Mouse (Mus musculus) liver, embryonic 11.5 days (tissue): ENCODE data around the gene Megf6. TPM values are rescaled to one million over a fixed set of nuclear protein-coding genes. Genes with fewer than 3 reads are reported as not detected.
A peak's percentile ranks its signal among the peaks of the same experiment; 100 is the strongest.

Experiments used
- ATAC-seq: fragments of 200-750 bp; cut with Nextera tagmentation; replicated peaks from 2 replicates; pipeline ENCODE4 v1.8.0; 2017; ENCODE audit warnings: moderate number of reproducible peaks, mild to moderate bottlenecking, moderate TSS enrichment, moderate library complexity; ENCODE audit not compliant: low FRiP score
- DNase-seq: peaks from one replicate; pipeline ENCODE4 v3.0.0-alpha.2; 2017; ENCODE audit warnings: low spot score
- H3K27ac ChIP-seq: fragments of 300-500 bp; sonication (generic); 2 replicates; pipeline ENCODE4 v1.5.1; 2014; ENCODE audit warnings: mild to moderate bottlenecking, low read depth, low read length, control low read depth
- H3K27me3 ChIP-seq: fragments of 300-500 bp; sonication (generic); replicated peaks from 2 replicates; pipeline ENCODE4 v1.6.1; 2014; ENCODE audit warnings: low read length, mixed read lengths; ENCODE audit not compliant: control insufficient read depth, insufficient read depth
- H3K36me3 ChIP-seq: fragments of 300-500 bp; sonication (generic); 2 replicates; pipeline ENCODE4 v1.6.1; 2014; ENCODE audit warnings: mild to moderate bottlenecking, low read length, moderate library complexity, mixed read lengths; ENCODE audit not compliant: control insufficient read depth, insufficient read depth
- H3K4me1 ChIP-seq: fragments of 300-500 bp; sonication (generic); replicated peaks from 2 replicates; pipeline ENCODE4 v1.6.1; 2014; ENCODE audit warnings: low read length, mixed read lengths; ENCODE audit not compliant: control insufficient read depth, insufficient read depth
- H3K4me2 ChIP-seq: fragments of 300-500 bp; sonication (generic); 2 replicates; pipeline ENCODE4 v1.6.1; 2014; ENCODE audit warnings: mild to moderate bottlenecking, control low read depth, moderate library complexity
- H3K4me3 ChIP-seq: fragments of 300-500 bp; sonication (generic); 2 replicates; pipeline ENCODE4 v1.5.1; 2014; ENCODE audit warnings: low read depth, low read length, control low read depth
- H3K9ac ChIP-seq: fragments of 300-500 bp; sonication (generic); 2 replicates; pipeline ENCODE4 v1.6.1; 2014; ENCODE audit warnings: low read depth, low read length, control low read depth
- H3K9me3 ChIP-seq: fragments of 300-500 bp; sonication (generic); 2 replicates; pipeline ENCODE4 v1.6.1; 2016; ENCODE audit warnings: low read length, inconsistent platforms, mixed read lengths; ENCODE audit not compliant: control insufficient read depth
- WGBS: fragments of 180-500 bp; shearing (Covaris S2); extraction: QIAGEN DNeasy Blood & Tissue Kit; methylation state at CpG from one replicate; pipeline ENCODE4 v1.1.7; 2014; 5-methylcytosine and 5-hydroxymethylcytosine counted together
- polyA plus RNA-seq: library from polyadenylated mRNA; unstranded; fragments of >200 nt; fragmentation: Nextera tagmentation; extraction: Ambion mirVana; gene quantifications from 2 replicates; pipeline ENCODE4 v1.2.1, GENCODE M21; 2014

Megf6 gene
- polyA plus RNA-seq, 1 experiment from 2014 or later: 5.8 TPM

- no peak for ATAC-seq
- H3K4me1 ChIP-seq: no peaks in the 10 kb centered on the region
- H3K36me3 ChIP-seq: no peaks in the 10 kb centered on the region
- H3K4me3 ChIP-seq: no peak overlapping the region
- H3K9me3 ChIP-seq: no peaks in the 10 kb centered on the region
- no peak overlapping the region for H3K9ac ChIP-seq
- H3K27ac ChIP-seq: no peak overlapping the region
- DNase-seq: no peak
- H3K27me3 ChIP-seq: no peaks in the 10 kb centered on the region
- WGBS: 52% methylated on average over 10 of the region's 10 CpGs
- H3K4me2 ChIP-seq: no peak overlapping the region
These were observed 99.0 kb downstream of the Megf6 start for GRCm38 (mm10) chr4:154269520-154269919.

GRCm38 (mm10) chr4:154273000-154273399, 102.5 kb downstream of the Megf6 start:
- Histone ChIP-seq H3K36me3 (no peaks in the 10 kb centered on the region), H3K27me3 (no peaks in the 10 kb centered on the region), H3K9me3 (no peaks in the 10 kb centered on the region), H3K9ac (no peak overlapping the region), H3K4me2 (no peak overlapping the region), H3K4me1 (no peaks in the 10 kb centered on the region), H3K4me3 (no peak overlapping the region), H3K27ac (no peak overlapping the region)
- DNase-seq (no peak), ATAC-seq (0 out of 2 replicates have a peak, but pooled peaks have one; percentile 32)
- WGBS: 51% methylated on average over 3 of the region's 3 CpGs

- DNase-seq: no peak
- Histone ChIP-seq H3K4me2 (no peak overlapping the region), H3K4me1 (no peaks in the 10 kb centered on the region), H3K27me3 (no peaks in the 10 kb centered on the region), H3K27ac (no peak overlapping the region), H3K9ac (no peak overlapping the region), H3K4me3 (no peak overlapping the region), H3K9me3 (no peaks in the 10 kb centered on the region), H3K36me3 (no peaks in the 10 kb centered on the region; the same call in 1 of the 2 replicates)
- WGBS: 70% methylated on average over 9 of the region's 9 CpGs
- ATAC-seq: no peak
These were observed 109.0 kb downstream of the Megf6 start for GRCm38 (mm10) chr4:154279481-154279880.

- ATAC-seq (no peak), DNase-seq (no peak)
- 65% methylated on average over 7 of the region's 7 CpGs for WGBS
- no peaks in the 10 kb centered on the region; the same call in 1 of the 2 replicates for H3K36me3 ChIP-seq
- H3K9me3 ChIP-seq: no peaks in the 10 kb centered on the region
- H3K4me1 ChIP-seq: no peaks in the 10 kb centered on the region
- H3K27ac ChIP-seq: no peak overlapping the region
- no peak overlapping the region for H3K4me2 ChIP-seq
- H3K27me3 ChIP-seq: no peaks in the 10 kb centered on the region
- no peak overlapping the region for H3K9ac ChIP-seq
- H3K4me3 ChIP-seq: no peak overlapping the region
These were observed 113.1 kb downstream of the Megf6 start for GRCm38 (mm10) chr4:154283671-154284070.

GRCm38 (mm10) chr4:154293735-154294201, 123.2 kb downstream of the Megf6 start:
- Histone ChIP-seq H3K4me2 (no peak overlapping the region), H3K9ac (no peak overlapping the region), H3K27me3 (peaks cover 5% of the 10 kb centered on the region), H3K4me1 (peaks cover 15% of the 10 kb centered on the region), H3K9me3 (no peaks in the 10 kb centered on the region), H3K36me3 (no peaks in the 10 kb centered on the region), H3K4me3 (no peak overlapping the region), H3K27ac (peak overlapping the region; percentile 47)
- DNase-seq: no peak
- 55% methylated on average over 4 of the region's 4 CpGs for WGBS
- peak; percentile 13; the same call in 1 of the 2 replicates for ATAC-seq

GRCm38 (mm10) chr4:154294262-154294731, 123.8 kb downstream of the Megf6 start:
- ATAC-seq (peak; percentile 63), DNase-seq (no peak)
- Histone ChIP-seq H3K27ac (peak overlapping the region; percentile 47), H3K4me2 (peak overlapping the region; percentile 14), H3K36me3 (no peaks in the 10 kb centered on the region), H3K9ac (no peak overlapping the region), H3K9me3 (no peaks in the 10 kb centered on the region), H3K27me3 (peaks cover 11% of the 10 kb centered on the region), H3K4me3 (no peak overlapping the region), H3K4me1 (peaks cover 15% of the 10 kb centered on the region)
- 55% methylated on average over 8 of the region's 8 CpGs for WGBS

- WGBS: 28% methylated on average over 9 of the region's 9 CpGs
- no peak; the same call in 1 of the 2 replicates for ATAC-seq
- no peak overlapping the region for H3K27ac ChIP-seq
These were observed 127.2 kb downstream of the Megf6 start for GRCm38 (mm10) chr4:154297761-154298160.

GRCm38 (mm10) chr4:154299541-154300271, 129.2 kb downstream of the Megf6 start:
- DNase-seq (peak; percentile 44), ATAC-seq (0 out of 2 replicates have a peak, but pooled peaks have one; percentile 25)
- Histone ChIP-seq H3K4me2 (peak overlapping the region; percentile 68), H3K9me3 (no peaks in the 10 kb centered on the region), H3K27me3 (peaks cover 31% of the 10 kb centered on the region), H3K4me1 (peaks cover 3% of the 10 kb centered on the region; the same call in 1 of the 2 replicates), H3K36me3 (no peaks in the 10 kb centered on the region), H3K27ac (no peak overlapping the region), H3K4me3 (peak overlapping the region; percentile 54), H3K9ac (0 out of 2 replicates have a peak overlapping the region, but pooled peaks have one; percentile 25)
- 2% methylated on average over 62 of the region's 66 CpGs for WGBS

More at GRCm38 (mm10) chr4:154297761-154298160, 127.2 kb downstream of the Megf6 start:
- Histone ChIP-seq H3K27me3 (peaks cover 31% of the 10 kb centered on the region), H3K9me3 (no peaks in the 10 kb centered on the region), H3K4me3 (no peak overlapping the region), H3K4me1 (peaks cover 15% of the 10 kb centered on the region), H3K9ac (no peak overlapping the region), H3K4me2 (no peak overlapping the region; the same call in 1 of the 2 replicates), H3K36me3 (no peaks in the 10 kb centered on the region)
- DNase-seq: no peak
